Mouse (Mus musculus): Measurements from ENCODE around the gene 9230112D13Rik. TPM values are rescaled to one million over a fixed set of nuclear protein-coding genes. Genes with fewer than 3 reads are reported as not detected.

The 9230112D13Rik gene
- polyA plus RNA-seq, 1 experiment from 2014 or later, result not detected

GRCm38 (mm10) chr14:34564646-34565045 is 42.0 kb upstream of the 9230112D13Rik start:
- H3K4me2 ChIP-seq (ENCODE audit: low read depth, low read length), result no peak overlapping the region
- H3K9ac ChIP-seq (ENCODE audit: low read depth, low read length), result no peak overlapping the region
- no peak overlapping the region for H3K4me3 ChIP-seq (ENCODE audit: low read length)
- no peak; the same call in 1 of the 2 replicates for ATAC-seq
- no peaks in the 10 kb centered on the region for H3K9me3 ChIP-seq (ENCODE audit: control insufficient read depth, low read length)
- peaks cover 10% of the 10 kb centered on the region for H3K4me1 ChIP-seq (ENCODE audit: control insufficient read depth, insufficient read depth, low read length)
- H3K36me3 ChIP-seq (ENCODE audit: control insufficient read depth, insufficient read depth, low read length), result no peaks in the 10 kb centered on the region
- H3K27me3 ChIP-seq (replicated peaks; ENCODE audit: control insufficient read depth, insufficient read depth, low read length), result no peaks in the 10 kb centered on the region
- WGBS, result 71% methylated on average over 4 of the region's 5 CpGs
- H3K27ac ChIP-seq (ENCODE audit: low read length), result peak overlapping the region; percentile 38

- WGBS, result 15% methylated on average over 2 of the region's 2 CpGs
- ATAC-seq, result no peak
- no peak overlapping the region for H3K4me2 ChIP-seq (ENCODE audit: low read depth, low read length)
Observed at GRCm38 (mm10) chr14:34562393-34562792, 39.8 kb upstream of the 9230112D13Rik start.

GRCm38 (mm10) chr14:34561647-34562046 is 39.0 kb upstream of the 9230112D13Rik start:
- Histone ChIP-seq H3K9ac (ENCODE audit: low read depth, low read length) (no peak overlapping the region), H3K9me3 (ENCODE audit: control insufficient read depth, low read length) (no peaks in the 10 kb centered on the region), H3K4me2 (ENCODE audit: low read depth, low read length) (no peak overlapping the region), H3K4me1 (ENCODE audit: control insufficient read depth, insufficient read depth, low read length) (peaks cover 5% of the 10 kb centered on the region), H3K36me3 (ENCODE audit: control insufficient read depth, insufficient read depth, low read length) (no peaks in the 10 kb centered on the region), H3K27ac (ENCODE audit: low read length) (no peak overlapping the region), H3K4me3 (ENCODE audit: low read length) (no peak overlapping the region), H3K27me3 (replicated peaks; ENCODE audit: control insufficient read depth, insufficient read depth, low read length) (no peaks in the 10 kb centered on the region)
- no peak for ATAC-seq
- 91% methylated on average over 8 of the region's 8 CpGs for WGBS

More at GRCm38 (mm10) chr14:34562393-34562792, 39.8 kb upstream of the 9230112D13Rik start:
- no peak overlapping the region for H3K4me3 ChIP-seq (ENCODE audit: low read length)
- no peaks in the 10 kb centered on the region for H3K36me3 ChIP-seq (ENCODE audit: control insufficient read depth, insufficient read depth, low read length)
- H3K27ac ChIP-seq (ENCODE audit: low read length), result no peak overlapping the region
- H3K9me3 ChIP-seq (ENCODE audit: control insufficient read depth, low read length), result no peaks in the 10 kb centered on the region
- H3K9ac ChIP-seq (ENCODE audit: low read depth, low read length), result no peak overlapping the region
- H3K27me3 ChIP-seq (replicated peaks; ENCODE audit: control insufficient read depth, insufficient read depth, low read length), result no peaks in the 10 kb centered on the region
- H3K4me1 ChIP-seq (ENCODE audit: control insufficient read depth, insufficient read depth, low read length), result peaks cover 5% of the 10 kb centered on the region

GRCm38 (mm10) chr14:34558947-34559346 is 36.3 kb upstream of the 9230112D13Rik start:
- H3K4me3 ChIP-seq (ENCODE audit: low read length), result no peak overlapping the region
- no peak overlapping the region for H3K27ac ChIP-seq (ENCODE audit: low read length)
- H3K4me1 ChIP-seq (ENCODE audit: control insufficient read depth, insufficient read depth, low read length), result no peaks in the 10 kb centered on the region; the same call in 1 of the 2 replicates
- H3K4me2 ChIP-seq (ENCODE audit: low read depth, low read length), result no peak overlapping the region
- no peaks in the 10 kb centered on the region for H3K27me3 ChIP-seq (replicated peaks; ENCODE audit: control insufficient read depth, insufficient read depth, low read length)
- no peaks in the 10 kb centered on the region for H3K9me3 ChIP-seq (ENCODE audit: control insufficient read depth, low read length)
- H3K36me3 ChIP-seq (ENCODE audit: control insufficient read depth, insufficient read depth, low read length), result no peaks in the 10 kb centered on the region
- WGBS, result 87% methylated on average over 9 of the region's 9 CpGs
- no peak for ATAC-seq
- H3K9ac ChIP-seq (ENCODE audit: low read depth, low read length), result no peak overlapping the region

- Histone ChIP-seq H3K27me3 (replicated peaks; ENCODE audit: control insufficient read depth, insufficient read depth, low read length) (no peaks in the 10 kb centered on the region), H3K9me3 (ENCODE audit: control insufficient read depth, low read length) (no peaks in the 10 kb centered on the region), H3K4me1 (ENCODE audit: control insufficient read depth, insufficient read depth, low read length) (no peaks in the 10 kb centered on the region), H3K36me3 (ENCODE audit: control insufficient read depth, insufficient read depth, low read length) (no peaks in the 10 kb centered on the region), H3K27ac (ENCODE audit: low read length) (no peak overlapping the region), H3K4me3 (ENCODE audit: low read length) (no peak overlapping the region), H3K9ac (ENCODE audit: low read depth, low read length) (no peak overlapping the region), H3K4me2 (ENCODE audit: low read depth, low read length) (no peak overlapping the region)
- ATAC-seq, result no peak
- 77% methylated on average over 13 of the region's 13 CpGs for WGBS
Observed at GRCm38 (mm10) chr14:34555211-34555610, 32.6 kb upstream of the 9230112D13Rik start.

GRCm38 (mm10) chr14:34554047-34554446 is 31.4 kb upstream of the 9230112D13Rik start:
- Histone ChIP-seq H3K36me3 (ENCODE audit: control insufficient read depth, insufficient read depth, low read length) (no peaks in the 10 kb centered on the region), H3K4me2 (ENCODE audit: low read depth, low read length) (no peak overlapping the region), H3K4me3 (ENCODE audit: low read length) (no peak overlapping the region), H3K4me1 (ENCODE audit: control insufficient read depth, insufficient read depth, low read length) (no peaks in the 10 kb centered on the region), H3K27ac (ENCODE audit: low read length) (no peak overlapping the region), H3K27me3 (replicated peaks; ENCODE audit: control insufficient read depth, insufficient read depth, low read length) (no peaks in the 10 kb centered on the region), H3K9me3 (ENCODE audit: control insufficient read depth, low read length) (no peaks in the 10 kb centered on the region), H3K9ac (ENCODE audit: low read depth, low read length) (no peak overlapping the region)
- ATAC-seq, result no peak
- 60% methylated on average over 3 of the region's 3 CpGs for WGBS

- no peak overlapping the region for H3K27ac ChIP-seq (ENCODE audit: low read length)
- H3K4me3 ChIP-seq (ENCODE audit: low read length), result no peak overlapping the region
- H3K36me3 ChIP-seq (ENCODE audit: control insufficient read depth, insufficient read depth, low read length), result no peaks in the 10 kb centered on the region
- no peak overlapping the region for H3K4me2 ChIP-seq (ENCODE audit: low read depth, low read length)
- H3K9ac ChIP-seq (ENCODE audit: low read depth, low read length), result no peak overlapping the region
- no peaks in the 10 kb centered on the region for H3K27me3 ChIP-seq (replicated peaks; ENCODE audit: control insufficient read depth, insufficient read depth, low read length)
- 86% methylated on average over 6 of the region's 6 CpGs for WGBS
- no peaks in the 10 kb centered on the region; the same call in 1 of the 2 replicates for H3K4me1 ChIP-seq (ENCODE audit: control insufficient read depth, insufficient read depth, low read length)
- ATAC-seq, result no peak
- H3K9me3 ChIP-seq (ENCODE audit: control insufficient read depth, low read length), result no peaks in the 10 kb centered on the region
Observed at GRCm38 (mm10) chr14:34553470-34553869, 30.9 kb upstream of the 9230112D13Rik start.

- H3K36me3 ChIP-seq (ENCODE audit: control insufficient read depth, insufficient read depth, low read length), result no peaks in the 10 kb centered on the region
- H3K27me3 ChIP-seq (replicated peaks; ENCODE audit: control insufficient read depth, insufficient read depth, low read length), result no peaks in the 10 kb centered on the region
- H3K9ac ChIP-seq (ENCODE audit: low read depth, low read length), result no peak overlapping the region
- H3K9me3 ChIP-seq (ENCODE audit: control insufficient read depth, low read length), result no peaks in the 10 kb centered on the region
- no peak overlapping the region for H3K27ac ChIP-seq (ENCODE audit: low read length)
- H3K4me2 ChIP-seq (ENCODE audit: low read depth, low read length), result no peak overlapping the region
- WGBS, result 90% methylated on average over 5 of the region's 5 CpGs
- H3K4me1 ChIP-seq (ENCODE audit: control insufficient read depth, insufficient read depth, low read length), result no peaks in the 10 kb centered on the region; the same call in 1 of the 2 replicates
- no peak overlapping the region for H3K4me3 ChIP-seq (ENCODE audit: low read length)
- ATAC-seq, result no peak
Observed at GRCm38 (mm10) chr14:34552226-34552625, 29.6 kb upstream of the 9230112D13Rik start.

GRCm38 (mm10) chr14:34549004-34549671 is 26.5 kb upstream of the 9230112D13Rik start:
- Histone ChIP-seq H3K4me3 (ENCODE audit: low read length) (peak overlapping the region; percentile 70), H3K36me3 (ENCODE audit: control insufficient read depth, insufficient read depth, low read length) (no peaks in the 10 kb centered on the region), H3K4me1 (ENCODE audit: control insufficient read depth, insufficient read depth, low read length) (peaks cover 5% of the 10 kb centered on the region; the same call in 1 of the 2 replicates), H3K9ac (ENCODE audit: low read depth, low read length) (peak overlapping the region; percentile 82), H3K9me3 (ENCODE audit: control insufficient read depth, low read length) (no peaks in the 10 kb centered on the region), H3K27ac (ENCODE audit: low read length) (peak overlapping the region; percentile 84), H3K27me3 (replicated peaks; ENCODE audit: control insufficient read depth, insufficient read depth, low read length) (no peaks in the 10 kb centered on the region; the same call in 1 of the 2 replicates), H3K4me2 (ENCODE audit: low read depth, low read length) (peak overlapping the region; percentile 87)
- WGBS, result under 1% methylated on average over 55 of the region's 55 CpGs
- ATAC-seq, result peak; percentile 96
